26 mouse cellular contexts compared by ENCODE assay signal in the genomic region with DNA sequence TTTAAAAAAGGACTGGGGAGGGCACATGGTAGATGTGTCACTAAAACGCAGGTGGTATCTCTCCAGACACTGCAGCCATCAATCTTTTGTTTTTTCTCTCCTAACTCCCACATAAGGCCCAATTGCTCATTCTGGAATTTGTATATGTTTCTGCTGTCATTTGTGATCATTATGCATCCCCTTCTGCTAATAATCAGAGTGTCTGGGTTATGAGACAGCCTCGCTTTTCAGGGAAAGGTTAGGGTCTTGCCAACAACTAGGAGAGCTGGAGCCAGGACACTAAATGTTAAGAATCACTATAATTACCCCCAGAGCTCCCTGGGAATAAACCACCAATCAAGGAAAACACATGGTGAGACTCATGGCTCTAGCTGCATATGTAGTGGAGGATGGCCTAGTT. TPM values are rescaled to one million over a fixed set of nuclear protein-coding genes. Genes with fewer than 3 reads are reported as not detected.
DNase-seq lines count a peak whose midpoint lies in the region; ATAC-seq and TF ChIP-seq lines count a peak whose summit lies in the region.
"Had no signal": no experiment of that assay in that cellular context is flagged by ENCODE, and none has a peak within 500 bp of the region (broad histone marks: within the 10 kb centered on the region; RNA-seq: fewer than 3 reads in every experiment).

No protein-coding gene starts in this region.

- no peaks in the 10 kb centered on the region for H3K9me3 ChIP-seq in intestine, embryonic 14.5 days (ENCODE audit: control insufficient read depth, low read length)
- H3K9me3 ChIP-seq in intestine, postnatal 0 days (ENCODE audit: control insufficient read depth): no peaks in the 10 kb centered on the region
- no peaks in the 10 kb centered on the region for H3K9me3 ChIP-seq in lung, embryonic 15.5 days
- no peaks in the 10 kb centered on the region for H3K9me3 ChIP-seq in stomach, embryonic 15.5 days
- no peaks in the 10 kb centered on the region for H3K9me3 ChIP-seq in stomach, postnatal 0 days (ENCODE audit: control insufficient read depth, low read length)
- no peaks in the 10 kb centered on the region for H3K9me3 ChIP-seq in stomach, embryonic 16.5 days (replicated peaks; ENCODE audit: control insufficient read depth, low read length)
- H3K9me3 ChIP-seq: embryonic facial prominence, embryonic 10.5 days; embryonic facial prominence, embryonic 12.5 days; forebrain, embryonic 13.5 days; G1E had no signal

- TF ChIP-seq EP300 in stomach, postnatal 0 days (optimal IDR thresholded peaks at IDR 0.05): no peak

- 39% methylated on average over 2 of the region's 2 CpGs for WGBS in intestine, embryonic 14.5 days
- WGBS in intestine, postnatal 0 days: 63% methylated on average over 2 of the region's 2 CpGs
- 46% methylated on average over 2 of the region's 2 CpGs for WGBS in lung, embryonic 15.5 days
- 59% methylated on average over 2 of the region's 2 CpGs for WGBS in lung, adult 2 months
- 37% methylated on average over 2 of the region's 2 CpGs for WGBS in stomach, embryonic 15.5 days
- WGBS in stomach, postnatal 0 days: 49% methylated on average over 2 of the region's 2 CpGs
- 38% methylated on average over 2 of the region's 2 CpGs for WGBS in stomach, embryonic 16.5 days

- H3K27me3 ChIP-seq in intestine, embryonic 14.5 days (replicated peaks; ENCODE audit: control insufficient read depth, insufficient read depth, low read length): no peaks in the 10 kb centered on the region
- no peaks in the 10 kb centered on the region for H3K27me3 ChIP-seq in intestine, postnatal 0 days (replicated peaks; ENCODE audit: control insufficient read depth, insufficient read depth, low read length)
- H3K27me3 ChIP-seq in lung, embryonic 15.5 days: no peaks in the 10 kb centered on the region
- H3K27me3 ChIP-seq in stomach, embryonic 15.5 days (replicated peaks): no peaks in the 10 kb centered on the region
- H3K27me3 ChIP-seq in stomach, postnatal 0 days (ENCODE audit: control insufficient read depth, insufficient read depth, low read length): no peaks in the 10 kb centered on the region
- no peaks in the 10 kb centered on the region for H3K27me3 ChIP-seq in stomach, embryonic 16.5 days (ENCODE audit: control insufficient read depth, insufficient read depth, low read length)
- H3K27me3 ChIP-seq: CH12.LX; embryonic facial prominence, embryonic 12.5 days; forebrain, embryonic 13.5 days had no signal

- no peak overlapping the region for H3K4me2 ChIP-seq in intestine, embryonic 14.5 days (ENCODE audit: low read length)
- H3K4me2 ChIP-seq in intestine, postnatal 0 days (replicated peaks; ENCODE audit: low read depth): no peak overlapping the region
- H3K4me2 ChIP-seq in lung, embryonic 15.5 days: no peak overlapping the region
- no peak overlapping the region for H3K4me2 ChIP-seq in stomach, embryonic 15.5 days
- no peak overlapping the region for H3K4me2 ChIP-seq in stomach, postnatal 0 days (replicated peaks; ENCODE audit: low read depth)
- H3K4me2 ChIP-seq in stomach, embryonic 16.5 days (ENCODE audit: low read depth, low read length): no peak overlapping the region
- H3K4me2 ChIP-seq: embryonic facial prominence, embryonic 12.5 days; forebrain, embryonic 13.5 days had no signal

- no peaks in the 10 kb centered on the region for H3K36me3 ChIP-seq in intestine, embryonic 14.5 days (ENCODE audit: control insufficient read depth, insufficient read depth, low read length)
- H3K36me3 ChIP-seq in intestine, postnatal 0 days (ENCODE audit: control insufficient read depth, insufficient read depth): no peaks in the 10 kb centered on the region
- H3K36me3 ChIP-seq in lung, embryonic 15.5 days: no peaks in the 10 kb centered on the region
- H3K36me3 ChIP-seq in stomach, embryonic 15.5 days: no peaks in the 10 kb centered on the region
- H3K36me3 ChIP-seq in stomach, postnatal 0 days (ENCODE audit: control insufficient read depth, insufficient read depth, low read length): no peaks in the 10 kb centered on the region
- no peaks in the 10 kb centered on the region for H3K36me3 ChIP-seq in stomach, embryonic 16.5 days (ENCODE audit: control insufficient read depth, insufficient read depth, low read length)
- H3K36me3 ChIP-seq: embryonic facial prominence, embryonic 10.5 days; embryonic facial prominence, embryonic 12.5 days; G1E had no signal

- H3K4me1 ChIP-seq in intestine, embryonic 14.5 days (replicated peaks; ENCODE audit: control insufficient read depth, insufficient read depth, low read length): peaks cover 9% of the 10 kb centered on the region; the same call in 1 of the 2 replicates
- no peaks in the 10 kb centered on the region for H3K4me1 ChIP-seq in intestine, postnatal 0 days (replicated peaks; ENCODE audit: control insufficient read depth, insufficient read depth, low read length)
- H3K4me1 ChIP-seq in lung, embryonic 15.5 days: peaks cover 10% of the 10 kb centered on the region; the same call in 1 of the 2 replicates
- no peaks in the 10 kb centered on the region for H3K4me1 ChIP-seq in lung, adult 2 months (ENCODE audit: control insufficient read depth, insufficient read depth, low read length)
- H3K4me1 ChIP-seq in stomach, embryonic 15.5 days: no peaks in the 10 kb centered on the region
- no peaks in the 10 kb centered on the region; the same call in 1 of the 2 replicates for H3K4me1 ChIP-seq in stomach, postnatal 0 days (replicated peaks; ENCODE audit: control insufficient read depth, insufficient read depth)
- no peaks in the 10 kb centered on the region; the same call in 1 of the 2 replicates for H3K4me1 ChIP-seq in stomach, embryonic 16.5 days (ENCODE audit: control insufficient read depth, insufficient read depth, low read length)
- H3K4me1 ChIP-seq: embryonic facial prominence, embryonic 12.5 days; forebrain, embryonic 13.5 days had no signal

- no peak for DNase-seq in intestine, embryonic 14.5 days (ENCODE audit: low spot score)
- DNase-seq in lung, adult 2 months: no peak
- DNase-seq in stomach, postnatal 0 days (ENCODE audit: low spot score): no peak
- DNase-seq in spleen, postnatal 4 days (ENCODE audit: low spot score in 2 of 2): no peak
- DNase-seq: adrenal gland, adult 8-10 months; adrenal gland, postnatal 14 days; adrenal gland, postnatal 36 days; B cell, adult 2 months; cerebellum, adult 11-12 months; cerebellum, adult 2 months; cerebellum, adult 9-10 months; cerebellum, postnatal 10 days; cerebellum, postnatal 25 days had no signal

- no peak overlapping the region for H3K9ac ChIP-seq in intestine, embryonic 14.5 days (ENCODE audit: low read length)
- no peak overlapping the region for H3K9ac ChIP-seq in intestine, postnatal 0 days (ENCODE audit: low read depth, low read length)
- no peak overlapping the region for H3K9ac ChIP-seq in lung, embryonic 15.5 days
- no peak overlapping the region for H3K9ac ChIP-seq in stomach, embryonic 15.5 days
- H3K9ac ChIP-seq in stomach, postnatal 0 days (ENCODE audit: low read length): no peak overlapping the region
- no peak overlapping the region for H3K9ac ChIP-seq in stomach, embryonic 16.5 days (ENCODE audit: low read length)
- H3K9ac ChIP-seq: embryonic facial prominence, embryonic 12.5 days; forebrain, embryonic 13.5 days had no signal

- TF ChIP-seq POLR2A in lung, adult 2 months (IDR thresholded peaks at IDR 0.05; ENCODE audit: borderline replicate concordance, extremely low read depth, low read depth, low read length): no peak

- no peak for TF ChIP-seq CTCF in intestine, postnatal 0 days (IDR thresholded peaks at IDR 0.05; ENCODE audit: low read depth)
- no peak for TF ChIP-seq CTCF in lung, adult 2 months (IDR thresholded peaks at IDR 0.05; ENCODE audit: insufficient read depth, low read length)
- no peak for TF ChIP-seq CTCF in stomach, postnatal 0 days (IDR thresholded peaks at IDR 0.05; ENCODE audit: low read depth)

- no peak; the same call in 1 of the 2 replicates for ATAC-seq in intestine, embryonic 14.5 days (replicated peaks; ENCODE audit: low FRiP score, low TSS enrichment, low read depth)
- ATAC-seq in intestine, postnatal 0 days: no peak
- peak; percentile 52; the same call in 1 of the 2 replicates for ATAC-seq in lung, embryonic 15.5 days (ENCODE audit: borderline replicate concordance, extremely low read depth, low FRiP score, low TSS enrichment)
- peak; percentile 22; the same call in 1 of the 2 replicates for ATAC-seq in stomach, embryonic 15.5 days (ENCODE audit: insufficient read depth, low FRiP score, low read depth)
- no peak for ATAC-seq in stomach, postnatal 0 days (ENCODE audit: low FRiP score, low TSS enrichment)
- ATAC-seq in stomach, embryonic 16.5 days (ENCODE audit: insufficient read depth, low FRiP score): 0 out of 2 replicates have a peak, but pooled peaks have one; percentile 39
- ATAC-seq: activated CD4-positive, CD25-positive, alpha-beta regulatory T cell, adult 4 months; CD4-positive, CD25-positive, alpha-beta regulatory T cell, adult 4 months; forebrain, embryonic 13.5 days; Patski had no signal

- peak overlapping the region; percentile 75; the same call in 1 of the 2 replicates for H3K27ac ChIP-seq in intestine, embryonic 14.5 days (ENCODE audit: low read depth)
- no peak overlapping the region for H3K27ac ChIP-seq in intestine, postnatal 0 days (ENCODE audit: low read depth, low read length)
- H3K27ac ChIP-seq in lung, embryonic 15.5 days: no peak overlapping the region
- H3K27ac ChIP-seq in stomach, embryonic 15.5 days: peak overlapping the region; percentile 21; the same call in 1 of the 2 replicates
- H3K27ac ChIP-seq in stomach, postnatal 0 days (replicated peaks): no peak overlapping the region
- no peak overlapping the region for H3K27ac ChIP-seq in stomach, embryonic 16.5 days (ENCODE audit: low read length)
- H3K27ac ChIP-seq: embryonic facial prominence, embryonic 10.5 days; embryonic facial prominence, embryonic 12.5 days; forebrain, embryonic 13.5 days had no signal

- H3K4me3 ChIP-seq in intestine, embryonic 14.5 days (ENCODE audit: low read depth, low read length): no peak overlapping the region
- H3K4me3 ChIP-seq in intestine, postnatal 0 days (ENCODE audit: low read depth, low read length): no peak overlapping the region
- H3K4me3 ChIP-seq in lung, embryonic 15.5 days: no peak overlapping the region
- no peak overlapping the region for H3K4me3 ChIP-seq in lung, adult 2 months (replicated peaks; ENCODE audit: extremely low read depth, low read depth, low read length)
- H3K4me3 ChIP-seq in stomach, embryonic 15.5 days (replicated peaks): no peak overlapping the region
- H3K4me3 ChIP-seq in stomach, postnatal 0 days (ENCODE audit: low read depth, low read length): no peak overlapping the region
- H3K4me3 ChIP-seq in stomach, embryonic 16.5 days (replicated peaks; ENCODE audit: low read length): no peak overlapping the region
- H3K4me3 ChIP-seq: embryonic facial prominence, embryonic 10.5 days; embryonic facial prominence, embryonic 12.5 days; forebrain, embryonic 13.5 days had no signal

RNA-seq across cellular contexts. Expression of a gene that starts 47.3 kb away (rescaled TPM):
- 22.4 and 24.4 TPM in 2 replicates for polyA plus RNA-seq in intestine, embryonic 14.5 days (2014; fragmentation: Nextera tagmentation; extraction: Ambion mirVana)
- polyA plus RNA-seq in intestine, postnatal 0 days (2015; fragmentation: Nextera tagmentation; extraction: Ambion mirVana): 7.0 and 18.2 TPM in 2 replicates
- 7.9 TPM in 2 replicates for polyA plus RNA-seq in lung, embryonic 15.5 days (2015; fragmentation: Nextera tagmentation; extraction: Ambion mirVana)
- polyA plus RNA-seq in lung, adult 2 months (2012; rRNA removed): 1.4 and 40.5 TPM in 2 replicates
- polyA plus RNA-seq in stomach, embryonic 15.5 days (2015; fragmentation: Nextera tagmentation; extraction: Ambion mirVana): 31.9 and 37.0 TPM in 2 replicates
- polyA plus RNA-seq in stomach, postnatal 0 days (2015; fragmentation: Nextera tagmentation; extraction: Ambion mirVana): 539 and 549 TPM in 2 replicates
- polyA plus RNA-seq in stomach, embryonic 16.5 days (2015; fragmentation: Nextera tagmentation; extraction: Ambion mirVana): 60.5 and 99.1 TPM in 2 replicates
- polyA plus RNA-seq: activated CD4-positive, CD25-positive, alpha-beta regulatory T cell, adult 4 months; CD4-positive, CD25-positive, alpha-beta regulatory T cell, adult 4 months; forebrain, embryonic 11.5 days; forebrain, embryonic 13.5 days; G1E had no signal

Comparison
In these comparisons a context has a peak if more than half of its experiments do, and no peak if none do; other contexts are left out.
1. ATAC-seq: peak in lung, embryonic 15.5 days (single experiment), stomach, embryonic 15.5 days (single experiment) and stomach, embryonic 16.5 days (single experiment); none in intestine, embryonic 14.5 days (single experiment), intestine, postnatal 0 days (single experiment) and stomach, postnatal 0 days (single experiment).
2. H3K27ac ChIP-seq: peak in intestine, embryonic 14.5 days (single experiment) and stomach, embryonic 15.5 days (single experiment); none in intestine, postnatal 0 days (single experiment), lung, embryonic 15.5 days (single experiment), stomach, postnatal 0 days (single experiment) and stomach, embryonic 16.5 days (single experiment).